Mouse (Mus musculus) olfactory bulb, adult 2 months (tissue): ENCODE results near the gene Noxa1. TPM values are rescaled to one million over a fixed set of nuclear protein-coding genes. Genes with fewer than 3 reads are reported as not detected.

Experiments
- H3K27ac ChIP-seq: fragments of 200-500 bp; 2 replicates; pipeline ENCODE4 v1.5.1; 2012; ENCODE audit warnings: low read depth, low read length; ENCODE audit not compliant: insufficient read depth
- H3K4me1 ChIP-seq: fragments of 200-500 bp; 2 replicates; pipeline ENCODE4 v1.6.1; 2012; ENCODE audit warnings: low read length; ENCODE audit not compliant: control insufficient read depth, insufficient read depth
- H3K4me3 ChIP-seq: fragments of 200-500 bp; 2 replicates; pipeline ENCODE4 v1.5.1; 2012; ENCODE audit warnings: mild to moderate bottlenecking, low read depth, low read length, moderate library complexity; ENCODE audit not compliant: insufficient read depth
- CTCF ChIP-seq: fragments of 200-500 bp; IDR thresholded peaks from 2 replicates; pipeline ENCODE4 v1.5.1; 2012; ENCODE audit warnings: low read depth, mild to moderate bottlenecking, low read length, moderate library complexity; ENCODE audit not compliant: insufficient read depth
- POLR2A ChIP-seq: fragments of 200-500 bp; IDR thresholded peaks from 2 replicates; pipeline ENCODE4 v1.6.1; 2012; ENCODE audit warnings: mild to moderate bottlenecking, low read depth, low read length, moderate library complexity; ENCODE audit not compliant: insufficient read depth
- WGBS: fragments of 180-500 bp; shearing (Covaris S2); methylation state at CpG from one replicate; pipeline ENCODE4 v1.1.7; 2018; 5-methylcytosine and 5-hydroxymethylcytosine counted together
- polyA plus RNA-seq: library from polyadenylated mRNA; stranded (reverse); fragments of >200 nt; gene quantifications from 2 replicates; pipeline ENCODE4 v1.2.4, GENCODE M21; 2012; ENCODE audit warnings: low replicate concordance; ENCODE audit not compliant: missing spikeins, insufficient read depth, insufficient read length

Gene Noxa1
- polyA plus RNA-seq, 1 experiment: not detected

DNA sequence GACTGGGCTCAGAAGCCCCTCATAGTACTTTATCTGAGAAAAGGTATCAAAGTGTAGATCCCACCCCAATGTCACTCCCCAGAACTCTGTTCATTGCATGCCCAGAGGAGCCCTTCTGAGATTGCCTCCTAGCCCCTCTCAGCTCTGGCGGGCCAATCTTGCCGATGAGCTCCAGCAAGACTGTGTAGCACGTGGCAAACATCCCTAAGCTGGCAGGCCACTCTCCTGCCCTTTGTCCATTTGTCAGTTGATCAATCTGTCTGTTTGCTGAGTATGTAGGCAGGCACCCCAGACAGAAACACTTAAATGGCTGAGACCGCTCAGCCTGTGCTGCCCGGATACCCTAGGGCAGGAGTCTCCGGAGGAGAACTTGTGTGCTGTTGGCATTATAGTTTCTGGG is 30.2 kb upstream of the Noxa1 start:
- Histone ChIP-seq H3K4me3 (no peak overlapping the region), H3K27ac (no peak overlapping the region)
- 89% methylated on average over 6 of the region's 6 CpGs for WGBS

DNA sequence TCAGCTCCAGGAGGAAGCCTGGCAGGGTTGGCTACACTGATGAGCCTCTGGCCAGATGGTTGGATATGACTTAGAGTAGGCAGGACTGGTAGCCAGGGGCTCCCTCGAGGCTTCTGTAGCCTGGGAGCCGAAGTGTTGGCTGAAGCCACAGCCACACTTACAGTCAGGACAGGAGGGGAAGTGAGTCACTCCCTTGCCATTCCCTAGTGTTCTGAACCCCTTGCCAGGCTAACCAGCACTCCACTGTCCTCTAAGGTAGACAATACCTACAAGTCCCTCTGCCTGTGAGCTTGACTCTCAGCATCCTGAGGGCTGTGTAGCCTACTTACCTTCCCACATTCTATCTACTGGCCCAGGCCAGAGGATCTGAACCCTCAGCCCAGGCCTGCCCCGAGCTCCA is 29.5 kb upstream of the Noxa1 start:
- Histone ChIP-seq H3K4me3 (no peak overlapping the region), H3K27ac (no peak overlapping the region), H3K4me1 (peaks cover 11% of the 10 kb centered on the region)
- TF ChIP-seq POLR2A (no peak), CTCF (no peak)
- WGBS: 68% methylated on average over 3 of the region's 3 CpGs

More for the DNA sequence above, 30.2 kb upstream of the Noxa1 start:
- peaks cover 11% of the 10 kb centered on the region for H3K4me1 ChIP-seq
- TF ChIP-seq CTCF: no peak
- TF ChIP-seq POLR2A: no peak

DNA sequence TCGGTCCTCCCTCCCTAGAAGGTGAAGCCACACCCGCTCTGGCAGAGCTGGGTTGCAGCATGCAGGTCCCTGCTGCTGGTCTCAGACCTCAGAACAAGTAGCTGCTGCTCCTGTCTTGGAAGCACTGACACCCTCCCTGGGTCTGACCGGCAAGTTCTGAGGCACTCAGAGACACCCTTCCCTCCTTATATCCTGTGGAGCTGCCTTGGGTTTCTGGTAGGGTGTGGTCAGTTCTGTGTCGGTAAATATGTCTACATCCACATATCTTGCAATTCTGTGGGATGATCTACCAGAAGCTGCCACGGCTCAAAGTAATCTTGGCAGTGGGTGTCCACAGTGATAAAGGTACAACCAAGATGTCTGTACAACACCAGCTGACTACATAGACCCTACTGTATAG is 28.6 kb upstream of the Noxa1 start:
- TF ChIP-seq CTCF (no peak), POLR2A (no peak)
- Histone ChIP-seq H3K4me3 (no peak overlapping the region), H3K27ac (no peak overlapping the region), H3K4me1 (peaks cover 9% of the 10 kb centered on the region)
- 94% methylated on average over 5 of the region's 5 CpGs for WGBS

- 38% methylated on average over 2 of the region's 2 CpGs for WGBS
- peaks cover 2% of the 10 kb centered on the region for H3K4me1 ChIP-seq
- TF ChIP-seq POLR2A (no peak), CTCF (no peak)
- H3K4me3 ChIP-seq: no peak overlapping the region
- no peak overlapping the region for H3K27ac ChIP-seq
These were observed 27.7 kb upstream of the Noxa1 start for GRCm38 (mm10) chr2:25122666-25123065.

- 86% methylated on average over 7 of the region's 7 CpGs for WGBS
- TF ChIP-seq POLR2A: no peak
- no peak for TF ChIP-seq CTCF
- Histone ChIP-seq H3K27ac (no peak overlapping the region), H3K4me1 (no peaks in the 10 kb centered on the region), H3K4me3 (no peak overlapping the region)
These were observed 26.0 kb upstream of the Noxa1 start for GRCm38 (mm10) chr2:25120963-25121362.

- 80% methylated on average over 2 of the region's 2 CpGs for WGBS
- TF ChIP-seq POLR2A (no peak), CTCF (no peak)
- Histone ChIP-seq H3K4me1 (no peaks in the 10 kb centered on the region), H3K4me3 (no peak overlapping the region), H3K27ac (no peak overlapping the region)
These were observed 20.5 kb upstream of the Noxa1 start for GRCm38 (mm10) chr2:25115442-25115841.

- TF ChIP-seq CTCF (no peak), POLR2A (no peak)
- no peak overlapping the region for H3K4me3 ChIP-seq
- 91% methylated on average over 2 of the region's 2 CpGs for WGBS
- H3K4me1 ChIP-seq: no peaks in the 10 kb centered on the region
- no peak overlapping the region for H3K27ac ChIP-seq
These were observed 19.4 kb upstream of the Noxa1 start for GRCm38 (mm10) chr2:25114308-25114707.

GRCm38 (mm10) chr2:25111184-25111791 is 16.3 kb upstream of the Noxa1 start:
- no peak overlapping the region for H3K27ac ChIP-seq
- no peaks in the 10 kb centered on the region for H3K4me1 ChIP-seq
- H3K4me3 ChIP-seq: no peak overlapping the region
- WGBS: 73% methylated on average over 9 of the region's 9 CpGs
- TF ChIP-seq CTCF (no peak), POLR2A (no peak)

- Histone ChIP-seq H3K4me1 (no peaks in the 10 kb centered on the region), H3K27ac (no peak overlapping the region), H3K4me3 (no peak overlapping the region)
- TF ChIP-seq CTCF: no peak
- TF ChIP-seq POLR2A: no peak
These were observed 15.7 kb upstream of the Noxa1 start for GRCm38 (mm10) chr2:25110505-25111183.

DNA sequence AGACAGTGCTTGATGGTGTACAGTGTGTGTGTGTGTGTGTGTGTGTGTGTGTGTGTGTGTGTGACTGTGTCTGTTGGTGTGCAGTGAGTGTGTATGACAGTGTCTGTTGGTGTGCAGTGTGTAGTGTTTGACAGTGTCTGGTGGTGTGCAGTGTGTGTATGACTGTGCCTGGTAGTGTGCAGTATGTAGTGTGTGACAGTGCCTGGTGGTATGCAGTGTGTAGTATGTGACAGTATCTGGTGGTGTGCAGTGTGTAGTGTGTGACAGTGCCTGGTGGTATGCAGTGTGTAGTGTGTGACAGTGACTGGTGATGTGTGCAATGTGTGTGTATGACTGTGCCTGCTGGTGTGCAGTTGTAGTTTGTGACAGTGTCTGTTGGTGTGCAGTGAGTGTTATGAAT is 14.5 kb upstream of the Noxa1 start:
- Histone ChIP-seq H3K4me1 (no peaks in the 10 kb centered on the region), H3K27ac (no peak overlapping the region), H3K4me3 (no peak overlapping the region)
- TF ChIP-seq POLR2A (no peak), CTCF (no peak)
